Mouse (Mus musculus) kidney, postnatal 10 days (tissue): ENCODE measurements around the gene Acp7.

Experiments used
- DNase-seq: peaks from one replicate; pipeline ENCODE4 v3.0.0; 2021; ENCODE audit warnings: mixed read lengths

Gene Acp7

DNA sequence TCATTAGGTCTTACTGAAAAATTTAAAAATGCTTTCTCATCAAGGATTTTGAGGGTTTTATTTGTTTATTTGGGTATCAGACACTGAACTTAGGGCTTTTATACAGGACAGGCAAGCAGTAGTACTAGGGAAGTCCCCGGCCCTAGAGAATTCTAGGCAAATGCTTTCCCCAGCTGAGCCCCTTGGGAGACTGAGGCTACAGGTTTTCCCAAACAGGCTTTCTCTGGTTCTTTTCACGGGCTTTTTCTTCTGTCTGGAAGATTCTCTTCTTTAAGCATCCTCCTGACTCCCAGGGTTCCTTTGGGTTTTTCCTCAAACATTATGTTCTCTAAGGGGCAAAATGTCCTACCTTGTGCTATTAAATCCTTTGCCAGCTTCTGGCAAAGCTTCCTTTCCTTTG, 32.2 kb downstream of the Acp7 start:
- DNase-seq = no peak

DNA sequence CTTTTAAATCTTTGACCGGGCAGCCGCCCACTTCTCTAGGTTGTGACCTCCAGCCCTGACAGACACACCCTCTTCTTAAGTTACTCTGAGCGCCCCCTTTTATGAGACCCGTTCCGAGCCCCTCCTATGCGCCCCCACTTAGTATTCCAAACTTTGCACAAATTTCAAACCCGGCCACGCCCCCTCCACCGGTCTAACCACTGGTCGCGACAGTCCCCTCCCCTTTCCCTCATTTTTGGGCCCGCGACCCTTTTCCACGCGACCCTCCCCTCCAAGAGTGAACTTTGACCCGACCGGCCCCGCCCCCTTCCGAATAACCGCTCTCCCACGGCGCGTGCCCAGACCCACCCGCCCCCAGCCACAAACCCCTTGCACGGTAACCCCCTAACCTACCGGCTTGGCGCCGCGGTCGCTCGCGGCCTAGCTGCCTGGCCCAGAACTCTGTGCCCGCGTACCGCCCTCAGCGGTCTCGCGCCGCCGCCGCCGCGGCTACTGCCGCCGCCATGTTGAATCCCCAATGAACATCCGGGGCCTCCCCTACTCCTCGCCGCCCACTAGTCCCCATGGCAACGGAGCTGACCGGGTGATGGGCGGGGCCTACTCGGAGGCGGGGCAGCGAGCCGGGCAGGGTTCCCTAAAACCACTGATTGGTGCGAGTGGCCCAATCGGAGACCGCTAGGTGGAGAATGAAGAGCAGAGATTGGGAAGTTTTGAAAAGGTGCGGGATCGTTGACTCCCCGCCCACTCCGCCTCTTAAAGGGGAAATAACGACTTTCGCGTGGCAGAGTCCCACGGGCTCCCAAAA, 33.3 kb downstream of the Acp7 start, which contains the start of the genes Samd4b and Pak4:
Gene Samd4b (minus strand): TSS at position 503 of the 805 bp plus-strand sequence.
Gene Pak4 (minus strand): TSS at position 544 of the 805 bp plus-strand sequence.
- DNase-seq = peak; percentile 100

DNA sequence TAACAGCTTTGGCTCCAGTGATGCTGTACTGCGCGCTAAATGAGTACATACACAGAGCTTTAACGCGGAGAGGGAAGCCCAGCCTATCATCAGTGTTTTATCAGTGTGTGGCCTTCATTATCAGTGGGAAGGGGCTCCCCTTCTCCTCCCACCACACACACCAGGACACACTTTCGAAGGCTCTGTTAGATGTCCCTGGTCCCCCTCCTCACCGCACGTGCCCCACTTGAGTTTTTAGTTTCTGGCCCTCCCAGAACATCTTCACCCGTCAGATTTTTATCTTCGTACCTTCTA, 33.9 kb downstream of the Acp7 start:
- no peak for DNase-seq

- DNase-seq = peak; percentile 74
These were observed 34.5 kb downstream of the Acp7 start for GRCm38 (mm10) chr7:28596436-28597276.

- DNase-seq = no peak
These were observed 35.2 kb downstream of the Acp7 start for GRCm38 (mm10) chr7:28595751-28596435.

DNA sequence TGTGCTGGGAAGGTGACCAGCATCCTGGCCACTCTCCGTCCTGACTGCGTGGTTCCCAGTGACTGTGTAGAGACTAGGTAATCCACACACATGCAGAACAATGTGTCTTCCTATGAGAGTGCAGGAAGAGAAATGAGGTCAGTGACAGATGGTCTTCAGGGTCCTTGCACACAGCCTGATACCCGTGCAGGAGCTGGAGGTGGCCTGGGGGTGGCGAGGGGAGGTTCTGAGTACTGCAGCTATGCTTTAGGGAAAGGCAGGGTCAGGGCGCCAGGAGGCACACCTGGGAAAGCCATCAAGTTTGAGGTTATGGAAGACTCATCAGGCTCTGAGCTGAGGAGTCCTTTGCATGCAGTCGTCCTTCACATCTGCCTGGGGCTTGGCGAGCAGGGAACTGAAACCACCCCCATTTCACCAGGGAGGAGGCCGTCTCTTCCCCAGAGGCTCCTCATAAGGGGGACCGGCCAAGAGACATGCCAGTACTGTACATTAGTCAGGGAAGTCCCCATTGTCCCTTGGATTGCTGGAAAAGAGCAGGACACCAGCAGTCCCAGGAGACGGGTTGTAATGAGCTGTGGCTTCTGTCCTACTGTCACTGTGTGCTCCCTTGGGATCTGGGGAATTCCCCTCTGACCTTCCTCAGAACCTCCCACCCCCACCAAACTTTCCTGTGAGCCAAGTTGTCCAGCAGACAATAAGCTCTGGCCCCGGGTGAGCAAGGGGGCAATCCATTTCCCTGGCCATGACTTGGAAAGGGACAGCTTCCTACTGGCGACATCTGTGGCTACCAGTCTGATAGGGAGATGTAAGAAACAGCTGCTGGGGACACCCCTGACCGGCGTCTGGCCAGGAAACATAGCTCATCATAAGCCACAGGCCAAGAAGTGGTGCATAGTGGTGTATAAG, 37.7 kb downstream of the Acp7 start:
- peak; percentile 79 for DNase-seq

DNA sequence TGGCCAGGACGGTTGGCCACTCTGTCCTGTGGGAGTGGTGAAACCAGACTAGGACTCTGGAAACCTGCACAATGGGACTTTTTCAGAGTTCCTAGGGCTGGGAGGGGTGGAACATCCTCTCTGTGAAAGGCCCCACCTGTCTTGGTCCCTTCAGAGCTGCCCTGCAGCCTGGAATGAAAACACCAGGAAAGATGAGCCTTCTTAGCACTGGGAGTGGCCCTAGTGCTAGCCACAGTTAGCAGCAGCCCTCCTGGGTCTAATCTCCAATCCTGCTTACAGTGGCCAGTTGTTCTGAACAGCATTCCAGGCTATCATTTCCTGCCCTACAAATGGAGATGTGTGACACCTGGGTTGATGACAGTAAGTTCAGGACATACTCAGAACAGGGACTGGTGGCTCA, 39.3 kb downstream of the Acp7 start:
- no peak for DNase-seq

DNA sequence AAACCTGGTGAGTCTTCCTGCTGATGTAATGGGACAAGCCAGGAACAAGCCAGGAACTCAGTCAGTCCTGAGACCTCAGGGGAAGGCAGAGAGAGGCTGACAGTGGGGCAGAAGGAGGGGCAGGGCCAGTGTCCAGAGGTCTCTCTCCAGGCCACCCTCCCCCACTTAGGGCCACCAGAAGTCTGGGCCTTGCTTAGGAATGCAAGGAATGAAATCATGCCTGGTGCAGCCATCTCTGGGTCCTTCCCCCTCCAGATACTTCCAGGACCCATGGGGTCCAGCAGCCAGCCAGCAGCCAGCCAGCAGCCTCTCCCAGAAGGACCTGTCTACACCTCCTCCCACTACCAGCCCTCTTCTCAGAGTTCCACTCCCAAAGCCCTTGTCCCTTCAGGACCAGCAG, 43.5 kb downstream of the Acp7 start:
- DNase-seq = peak; percentile 76

DNA sequence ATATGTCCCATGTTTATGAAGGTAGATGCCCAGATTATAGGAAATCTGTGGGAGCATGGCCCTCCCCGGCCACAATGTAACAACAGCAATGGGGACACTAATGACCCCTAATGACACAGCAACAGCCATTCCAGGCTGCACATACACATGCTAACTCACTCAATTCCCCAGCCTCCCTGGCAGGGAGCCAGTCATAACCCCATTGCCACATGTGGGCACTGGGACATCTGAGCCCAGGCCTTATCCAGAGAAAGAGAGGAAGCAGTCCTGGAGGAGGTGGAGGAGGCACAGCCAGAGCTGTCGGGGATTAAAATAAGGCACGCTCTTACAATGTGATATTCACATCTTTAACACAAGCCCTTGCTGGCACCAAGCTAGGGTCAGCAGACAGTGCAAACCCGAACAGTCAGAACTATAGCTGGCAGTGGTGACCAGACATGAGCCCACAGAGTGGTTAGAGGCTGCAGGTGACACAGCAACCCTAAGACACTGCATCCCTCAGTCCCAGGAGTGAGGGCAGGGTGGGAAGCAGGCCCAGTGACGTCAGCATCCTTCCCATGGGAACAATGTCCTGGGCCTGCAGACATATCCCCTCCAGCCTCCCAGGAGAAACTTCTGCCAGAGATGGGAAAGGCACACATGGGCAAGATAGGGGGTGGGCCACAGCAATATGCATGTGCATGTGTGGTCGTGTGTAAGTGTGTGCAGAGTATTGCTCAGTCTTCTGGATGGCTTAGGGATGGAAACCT, 44.3 kb downstream of the Acp7 start:
- DNase-seq = peak; percentile 69

DNA sequence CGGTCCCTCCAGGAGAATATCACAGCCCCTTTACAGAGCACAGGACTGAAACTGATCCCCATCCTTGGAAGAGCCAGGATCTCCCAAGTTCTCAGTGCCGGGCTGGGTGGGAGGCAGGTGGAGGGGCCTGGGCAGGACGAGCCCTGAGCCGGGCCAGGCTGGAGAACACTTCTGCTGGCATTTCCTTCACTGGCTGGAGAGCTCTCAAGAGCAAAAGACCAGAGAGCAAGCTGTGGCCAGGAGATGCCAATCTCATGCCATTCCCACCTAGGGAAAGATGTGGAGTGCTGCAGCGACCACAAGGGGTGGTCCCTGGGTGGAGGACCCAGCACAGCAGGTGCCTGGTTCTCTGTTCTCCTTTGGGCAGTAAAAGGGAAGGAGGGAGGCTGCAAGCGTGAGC, 46.1 kb downstream of the Acp7 start:
- no peak for DNase-seq

DNA sequence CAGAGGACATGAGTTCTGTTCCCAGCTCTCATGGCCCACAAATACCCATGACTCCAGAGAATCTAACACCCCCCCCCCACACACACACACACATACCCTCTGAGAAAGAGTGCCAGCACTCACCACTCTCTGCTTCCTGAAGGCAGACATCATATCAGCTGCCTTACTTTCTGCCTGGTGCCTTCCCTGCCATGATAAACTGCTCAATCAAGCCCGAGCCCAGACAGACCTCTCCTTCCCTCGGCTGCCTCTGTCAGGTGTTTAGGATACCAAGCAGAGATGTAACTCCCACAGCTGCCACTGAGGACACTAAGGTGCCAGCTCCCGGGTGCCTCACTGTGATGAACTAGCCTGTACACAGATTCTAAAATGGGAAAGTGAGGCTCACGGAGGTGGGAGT, 46.7 kb downstream of the Acp7 start:
- DNase-seq = no peak

DNA sequence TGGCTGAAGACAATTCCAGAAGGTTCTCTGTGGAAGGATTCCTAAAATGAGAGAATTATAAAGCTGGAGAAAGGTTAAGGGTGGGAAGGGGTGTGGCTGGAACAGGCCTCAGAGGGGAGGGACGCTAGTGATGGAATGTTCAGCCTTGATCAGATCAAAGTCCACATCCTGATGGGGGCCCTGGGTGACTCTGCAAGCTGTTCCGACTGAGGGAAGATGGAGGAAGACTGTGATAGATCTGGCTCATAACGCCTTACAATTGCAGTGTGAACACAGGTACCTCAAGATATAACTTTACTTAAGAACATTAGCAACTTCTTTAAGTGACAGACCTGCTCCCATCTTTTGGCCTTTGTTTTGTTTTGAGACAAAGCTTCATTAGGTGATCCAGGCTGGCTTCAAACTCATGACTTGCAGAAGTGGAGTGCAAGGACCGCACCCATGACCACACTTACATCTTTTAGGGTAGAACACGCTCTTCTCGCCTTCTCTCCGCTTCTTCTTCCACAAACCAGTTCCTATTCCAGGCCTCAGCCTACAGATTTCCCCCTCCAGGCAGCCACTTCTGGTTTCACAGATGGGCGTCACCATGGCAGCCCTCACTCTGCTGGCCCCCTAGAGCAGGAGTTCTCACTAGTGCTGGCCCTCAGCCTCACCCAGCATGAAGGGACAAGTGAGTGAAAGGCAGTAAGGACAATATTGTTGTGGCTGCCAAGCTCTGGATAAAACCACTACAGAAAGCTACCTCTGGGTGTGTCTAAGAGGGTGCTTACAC, 47.4 kb downstream of the Acp7 start:
- DNase-seq = no peak

DNA sequence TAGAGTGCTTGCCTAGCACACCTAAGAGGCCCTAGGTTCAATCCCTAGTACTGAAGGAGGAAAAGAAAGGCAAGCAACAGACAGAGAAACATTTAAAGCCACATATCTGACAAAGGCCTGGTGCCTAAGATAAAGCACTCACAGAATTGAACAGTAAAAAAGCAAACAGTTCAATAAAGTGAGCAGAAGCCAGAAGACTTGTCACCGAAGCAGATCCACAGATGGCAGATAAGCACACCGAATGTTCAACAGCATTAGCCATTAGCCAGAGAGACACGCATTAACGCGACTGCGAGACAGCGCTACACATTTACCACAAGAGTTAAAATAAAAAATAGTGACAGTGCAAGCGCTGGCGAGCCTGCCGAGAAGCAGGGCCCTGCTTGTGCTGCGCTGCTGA, 48.3 kb downstream of the Acp7 start:
- no peak for DNase-seq

DNA sequence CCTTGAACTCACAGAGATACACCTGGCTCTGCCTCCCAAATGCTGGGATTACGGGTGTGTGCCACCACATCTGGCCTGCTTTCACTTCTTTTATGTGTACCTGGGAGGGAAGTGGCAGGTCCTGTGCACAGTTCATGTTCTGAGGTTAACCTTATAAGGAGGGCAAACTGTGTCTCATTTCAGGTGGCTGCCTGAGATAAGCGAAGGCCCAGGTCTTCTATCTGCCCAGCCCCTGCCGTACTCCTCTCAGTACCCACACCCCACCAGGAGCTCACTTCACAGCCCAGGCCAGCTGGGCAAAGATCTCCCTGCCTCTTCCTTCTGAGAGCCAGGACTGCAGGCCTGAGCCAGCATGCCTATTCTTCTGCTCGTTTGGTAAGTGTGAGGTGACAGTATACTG, 49.4 kb downstream of the Acp7 start:
- DNase-seq = no peak

DNA sequence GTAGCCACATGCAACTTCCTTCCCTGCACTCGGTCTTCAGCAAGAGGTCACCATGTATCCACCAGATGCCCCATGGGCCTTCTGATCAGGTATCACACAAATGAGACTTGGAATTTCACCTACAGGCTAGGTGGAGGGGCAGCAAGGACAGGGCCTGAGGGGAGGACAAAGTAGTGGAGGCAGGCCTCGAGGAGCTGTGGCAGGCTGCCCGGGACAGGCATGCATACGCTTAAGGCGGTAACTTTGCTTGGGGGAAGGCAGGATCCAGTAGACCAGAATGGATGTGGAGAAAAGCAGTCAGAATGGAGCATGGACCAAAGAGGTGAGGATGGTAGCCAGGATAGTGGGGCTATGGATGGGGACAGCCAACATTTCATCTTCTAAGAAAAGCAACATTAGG, 51.3 kb downstream of the Acp7 start:
- no peak for DNase-seq

DNA sequence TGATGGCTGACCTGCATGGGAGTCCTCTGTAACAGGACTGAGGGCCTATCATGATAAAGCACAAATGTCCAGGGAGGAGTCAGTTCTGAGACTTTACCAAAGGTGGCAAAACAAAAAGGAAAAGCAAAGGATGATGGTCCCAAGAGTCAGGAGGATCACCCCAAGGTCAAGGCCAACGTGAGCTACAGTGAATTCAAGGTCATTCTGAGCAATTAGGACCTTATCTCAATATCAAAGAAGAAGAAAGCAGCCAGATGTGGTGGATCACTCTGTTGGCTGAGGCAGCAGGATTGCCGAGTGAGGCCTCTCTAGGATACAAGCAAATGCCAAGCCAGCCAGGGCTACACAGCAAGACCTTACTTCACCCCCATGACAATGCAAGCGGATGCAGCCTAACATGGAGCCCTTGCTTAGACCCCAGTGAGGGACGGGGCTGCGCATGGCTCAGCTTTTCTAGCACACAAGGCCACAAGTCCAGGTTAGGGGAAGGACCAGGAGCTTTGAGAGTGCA, 52.5 kb downstream of the Acp7 start:
- DNase-seq = no peak

- peak; percentile 76 for DNase-seq
These were observed 53.1 kb downstream of the Acp7 start for GRCm38 (mm10) chr7:28577826-28578542.

GRCm38 (mm10) chr7:28576271-28576914, 54.7 kb downstream of the Acp7 start:
- peak; percentile 74 for DNase-seq

GRCm38 (mm10) chr7:28575597-28575996, 55.5 kb downstream of the Acp7 start:
- DNase-seq = no peak
